Mouse (Mus musculus): Measurements from ENCODE around the gene Atp13a1.

Atp13a1 gene

GRCm38 (mm10) chr8:69790773-69791367 lies at the start of gene Atp13a1, which contains the start of gene Zfp866:
Gene Atp13a1, plus strand, starts transcription at chr8:69791163.
Gene Zfp866, minus strand, starts transcription at chr8:69791178.
- peak; percentile 83 for DNase-seq

DNA sequence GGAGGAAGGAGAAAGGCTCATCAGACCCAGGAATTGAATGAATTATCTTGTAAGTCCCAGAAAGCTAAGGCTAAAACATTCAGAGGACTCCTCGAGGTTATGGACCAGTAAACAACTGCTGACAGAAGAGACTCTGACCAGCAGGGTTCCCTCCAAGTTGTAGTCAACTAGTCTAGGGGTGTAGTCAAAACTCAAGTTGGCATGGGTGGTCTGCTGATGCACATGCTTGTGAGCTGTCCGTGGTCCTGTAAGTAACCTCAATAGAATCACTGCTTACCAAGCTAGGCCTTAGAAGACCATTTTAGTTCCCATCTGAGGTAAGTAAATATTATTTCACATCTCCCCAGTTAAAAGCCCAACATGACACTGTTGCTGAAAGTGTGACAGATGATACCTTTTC lies 49.7 kb upstream of the Atp13a1 start:
- DNase-seq = no peak

GRCm38 (mm10) chr8:69749544-69750454 lies 41.2 kb upstream of the Atp13a1 start, which contains the start of gene Zfp963:
Gene Zfp963, minus strand, starts transcription at chr8:69749970.
- peak; percentile 96 for DNase-seq

DNA sequence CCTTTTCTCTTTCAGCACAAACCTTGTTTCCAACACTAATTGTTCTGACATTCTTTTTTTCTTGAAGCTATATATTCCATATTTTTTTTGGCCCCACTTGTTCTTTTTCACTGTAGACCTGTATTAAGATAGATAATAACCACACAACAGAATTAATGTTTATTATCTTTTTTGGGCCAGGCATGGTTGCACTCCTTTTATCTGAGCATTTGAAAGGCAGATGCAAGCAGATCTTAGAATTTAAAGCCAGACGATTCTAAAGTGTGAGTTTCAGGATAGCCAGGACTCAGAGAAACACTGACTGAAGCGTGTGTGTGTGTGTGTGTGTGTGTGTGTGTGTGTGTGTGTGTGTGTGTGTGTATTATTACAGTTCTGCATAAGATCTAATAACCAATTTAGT lies 38.5 kb upstream of the Atp13a1 start:
- DNase-seq = no peak

DNA sequence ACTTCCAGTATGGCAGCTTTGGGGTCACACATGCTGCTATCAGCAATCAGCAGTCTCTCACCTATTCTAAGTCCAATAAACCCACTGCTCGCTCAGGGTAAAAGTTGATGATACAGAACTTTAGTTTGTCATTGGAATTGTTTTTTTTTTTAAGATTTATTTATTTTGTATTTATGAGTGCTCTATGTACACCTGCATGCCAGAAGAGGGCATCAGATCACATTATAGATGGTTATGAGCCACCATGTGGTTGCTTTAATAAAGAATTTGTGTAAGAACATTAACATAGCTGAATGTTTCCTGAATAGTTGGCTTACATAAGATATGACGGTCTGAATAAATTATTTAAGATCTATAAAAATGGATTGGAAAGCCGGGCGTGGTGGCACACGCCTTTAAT lies 32.6 kb upstream of the Atp13a1 start:
- DNase-seq = no peak

- DNase-seq = no peak
Observed at GRCm38 (mm10) chr8:69761814-69762445, 29.0 kb upstream of the Atp13a1 start.

GRCm38 (mm10) chr8:69771221-69771620 lies 19.7 kb upstream of the Atp13a1 start:
- DNase-seq = no peak

DNA sequence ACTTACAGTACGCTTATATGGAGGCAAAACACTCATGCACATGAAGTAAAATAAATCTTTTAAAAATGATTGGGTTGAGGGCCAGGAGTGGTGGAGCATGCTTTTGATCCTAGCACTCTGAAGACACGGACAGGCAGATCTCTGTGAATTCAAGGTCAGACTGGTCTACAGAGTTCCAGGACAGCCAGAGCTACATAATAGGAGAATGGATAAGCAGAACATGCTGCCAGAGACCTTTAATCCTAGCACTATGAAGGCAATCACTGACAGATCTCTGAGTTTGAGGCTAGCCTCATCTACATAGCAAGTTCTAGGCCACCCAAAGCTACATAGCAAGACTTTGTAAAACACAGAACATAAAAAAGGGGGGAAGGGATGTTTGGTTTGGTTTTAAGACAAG lies 18.9 kb upstream of the Atp13a1 start:
- no peak for DNase-seq

- peak; percentile 88 for DNase-seq
Observed at GRCm38 (mm10) chr8:69774503-69775148, 16.3 kb upstream of the Atp13a1 start, which contains the start of gene Gm20422. Gene Gm20422, minus strand, starts transcription at chr8:69774886.

GRCm38 (mm10) chr8:69775149-69775534 lies 15.8 kb upstream of the Atp13a1 start:
- DNase-seq = no peak

- DNase-seq = no peak
Observed at GRCm38 (mm10) chr8:69777111-69777510, 13.9 kb upstream of the Atp13a1 start.

DNA sequence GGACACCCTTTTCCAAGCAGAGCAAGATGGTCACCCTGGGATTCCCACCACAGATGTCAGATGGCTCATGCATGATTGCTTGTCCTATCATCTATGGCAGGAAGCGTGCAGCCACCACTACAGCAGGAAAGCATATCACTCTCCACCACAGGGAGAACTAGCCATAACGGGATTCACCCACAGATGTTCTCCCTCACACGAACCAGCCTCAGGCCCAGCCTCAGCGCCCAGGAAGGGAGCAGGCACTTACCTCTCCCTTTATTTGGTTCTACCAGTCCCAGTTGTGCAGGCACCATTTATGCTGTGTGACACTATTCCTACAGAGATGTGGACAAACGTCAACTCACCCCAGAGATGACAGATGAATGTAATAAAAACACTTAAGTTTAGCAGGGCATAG lies 1.9 kb upstream of the Atp13a1 start:
- DNase-seq = no peak

DNA sequence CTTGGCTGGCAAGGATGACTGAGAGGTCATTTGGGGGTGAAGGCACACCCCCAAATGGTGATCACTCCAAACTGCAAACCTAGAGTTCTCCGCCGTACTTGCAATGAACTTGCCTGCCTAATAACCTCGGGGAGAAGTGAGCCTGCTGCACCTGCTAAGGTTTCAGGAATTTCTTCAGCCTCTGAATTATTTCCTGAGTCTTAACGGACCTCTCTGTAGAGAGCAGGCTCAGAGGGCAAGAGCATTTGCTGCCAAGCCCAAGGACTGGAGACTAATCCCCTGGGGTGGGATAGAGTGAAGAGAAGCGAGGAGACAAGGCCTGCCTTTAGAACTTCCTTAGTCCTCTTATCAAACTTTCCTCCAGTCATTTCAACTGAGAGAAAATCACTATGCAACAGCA lies 1.2 kb upstream of the Atp13a1 start:
- DNase-seq = no peak

GRCm38 (mm10) chr8:69790364-69790763 lies 599 bp upstream of the Atp13a1 start:
- DNase-seq = no peak

DNA sequence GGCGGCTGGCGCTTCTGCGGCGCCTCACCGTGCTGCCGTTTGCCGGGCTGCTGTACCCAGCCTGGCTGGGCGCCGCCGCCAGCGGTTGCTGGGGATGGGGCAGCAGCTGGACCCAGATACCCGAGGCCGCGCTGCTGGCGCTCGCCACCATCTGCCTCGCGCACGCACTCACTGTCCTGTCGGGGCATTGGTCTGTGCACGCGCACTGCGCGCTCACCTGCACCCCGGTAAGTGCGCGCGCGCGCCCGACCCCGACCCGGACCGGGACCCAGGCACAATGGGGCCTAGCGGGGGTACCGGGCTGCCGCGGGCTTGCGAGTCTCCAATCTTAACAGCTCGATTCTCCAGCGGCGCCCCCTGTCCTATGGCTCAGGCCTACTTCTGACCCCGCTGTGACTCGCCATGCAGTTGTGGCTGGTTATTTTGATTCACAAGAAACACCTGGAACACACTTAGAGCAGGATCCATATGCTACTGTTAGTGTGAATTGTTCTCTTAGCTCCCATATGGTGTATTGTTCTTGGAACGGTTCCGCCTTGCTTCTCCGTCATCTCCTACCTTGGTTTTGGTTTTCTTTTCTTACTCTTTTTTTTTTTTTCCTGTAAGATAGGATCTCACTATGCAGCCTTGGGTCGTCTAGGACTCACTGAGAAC lies 579 bp downstream of the Atp13a1 start:
- DNase-seq = peak; percentile 52

GRCm38 (mm10) chr8:69793666-69794065 lies 2.7 kb downstream of the Atp13a1 start:
- no peak for DNase-seq

GRCm38 (mm10) chr8:69794096-69794495 lies 3.1 kb downstream of the Atp13a1 start:
- DNase-seq = no peak

DNA sequence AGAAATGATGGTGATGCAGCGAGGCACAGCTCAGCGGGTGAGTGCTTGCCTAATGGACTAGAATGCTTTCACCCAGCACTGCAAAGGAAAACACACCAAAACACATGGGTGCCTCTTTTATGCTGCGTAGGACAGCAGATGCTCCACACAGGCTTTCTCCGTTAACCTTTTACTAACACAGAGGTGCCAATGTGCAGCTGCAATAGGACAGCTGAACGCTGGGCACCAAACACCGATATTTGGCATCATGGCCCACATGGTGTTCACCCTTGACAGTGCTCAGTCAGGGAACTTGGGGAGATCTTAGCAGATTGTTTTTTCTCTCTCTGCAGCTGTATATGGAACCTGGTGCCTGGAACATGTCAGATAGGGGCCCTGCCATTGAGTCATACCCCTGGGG lies 3.9 kb downstream of the Atp13a1 start:
- no peak for DNase-seq

GRCm38 (mm10) chr8:69796721-69797345 lies 5.9 kb downstream of the Atp13a1 start:
- DNase-seq = no peak

DNA sequence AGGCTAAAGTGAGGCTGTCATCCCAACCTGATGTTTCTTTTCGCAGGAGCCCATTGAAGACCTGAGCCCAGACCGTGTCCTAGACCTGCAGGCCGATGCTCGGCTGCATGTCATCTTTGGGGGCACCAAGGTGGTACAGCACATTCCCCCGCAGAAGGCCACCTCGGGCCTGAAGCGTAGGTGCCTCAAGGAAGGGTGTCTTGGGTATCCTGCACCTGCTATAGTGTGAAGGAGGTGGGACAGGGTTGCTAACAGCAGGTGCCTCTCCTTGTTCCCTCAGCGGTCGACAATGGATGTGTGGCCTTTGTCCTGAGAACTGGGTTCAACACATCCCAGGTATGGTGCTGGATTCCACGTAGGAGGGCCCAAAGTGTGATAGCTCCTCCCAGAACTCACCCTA lies 6.7 kb downstream of the Atp13a1 start:
- no peak for DNase-seq

- DNase-seq = no peak
Observed at GRCm38 (mm10) chr8:69799261-69799660, 8.3 kb downstream of the Atp13a1 start.

- no peak for DNase-seq
Observed at GRCm38 (mm10) chr8:69799946-69800345, 9.0 kb downstream of the Atp13a1 start.

Data from cerebellum, adult 11 months (tissue).